Mouse (Mus musculus) MEL (cell line): Measurements from ENCODE around the gene Slc29a3. TPM values are rescaled to one million over a fixed set of nuclear protein-coding genes. Genes with fewer than 3 reads are reported as not detected.

Experiments
- DNase-seq: peaks from one replicate; pipeline ENCODE4 v3.0.0; 2011; ENCODE audit warnings: low read depth, low spot score
- H3K27ac ChIP-seq: 2 replicates; pipeline ENCODE4 v1.5.1; 2012; ENCODE audit warnings: low read depth, mild to moderate bottlenecking, control low read depth, low read length, moderate library complexity; ENCODE audit not compliant: control insufficient read depth
- H3K27me3 ChIP-seq, 2 experiments: fragments of 150-350 bp in 1 of 2; sonication (generic) in 1 of 2; 2 replicates each; pipeline ENCODE4 v1.6.1; 2012; ENCODE audit warnings: low read length in 2 of 2, mild to moderate bottlenecking in 2 of 2, improper control_type of control experiment in 1 of 2, moderate library complexity in 1 of 2; ENCODE audit not compliant: insufficient read depth in 2 of 2, control insufficient read depth in 1 of 2
- H3K36me3 ChIP-seq, 2 experiments: 2 replicates each; pipeline ENCODE4 v1.6.1; 2012 to 2014; ENCODE audit warnings: low read length in 2 of 2, improper control_type of control experiment in 1 of 2, inconsistent platforms in 1 of 2, mild to moderate bottlenecking in 1 of 2; ENCODE audit not compliant: insufficient read depth in 2 of 2, control insufficient read depth in 1 of 2
- H3K4me1 ChIP-seq, 2 experiments: fragments of 150-350 bp in 1 of 2; sonication (generic) in 1 of 2; 2 replicates each; pipeline ENCODE4 v1.6.1; 2012; ENCODE audit warnings: low read length in 2 of 2, improper control_type of control experiment in 1 of 2, mild to moderate bottlenecking in 1 of 2; ENCODE audit not compliant: insufficient read depth in 2 of 2, control insufficient read depth in 1 of 2
- H3K4me3 ChIP-seq, 2 experiments: fragments of 150-350 bp in 1 of 2; sonication (generic) in 1 of 2; 2 replicates each; pipeline ENCODE4 v1.5.1; 2012; ENCODE audit warnings: low read depth in 2 of 2, low read length in 2 of 2, mild to moderate bottlenecking in 2 of 2, moderate library complexity in 2 of 2, control low read depth in 1 of 2, improper control_type of control experiment in 1 of 2; ENCODE audit not compliant: control insufficient read depth in 1 of 2, insufficient read depth in 1 of 2
- H3K79me2 ChIP-seq: 2 replicates; pipeline ENCODE4 v1.6.1; 2012; ENCODE audit warnings: mild to moderate bottlenecking, low read length, moderate library complexity; ENCODE audit not compliant: control insufficient read depth, poor library complexity, insufficient read depth
- H3K9ac ChIP-seq: 2 replicates; pipeline ENCODE4 v1.6.1; 2012; ENCODE audit warnings: low read depth, mild to moderate bottlenecking, control low read depth, low read length, moderate library complexity; ENCODE audit not compliant: control insufficient read depth, poor library complexity, severe bottlenecking
- H3K9me3 ChIP-seq: fragments of 150-350 bp; sonication (generic); replicated peaks from 2 replicates; pipeline ENCODE4 v1.6.1; 2012; ENCODE audit warnings: mild to moderate bottlenecking, low read length, improper control_type of control experiment, moderate library complexity; ENCODE audit not compliant: insufficient read depth
- BHLHE40 ChIP-seq: IDR thresholded peaks from 2 replicates; pipeline ENCODE4 v1.6.1; 2012; ENCODE audit warnings: low read depth, mild to moderate bottlenecking, inconsistent platforms, low read length, improper control_type of control experiment, borderline replicate concordance
- CHD1 ChIP-seq: IDR thresholded peaks from 2 replicates; pipeline ENCODE4 v1.6.1; 2012; ENCODE audit warnings: low read depth, mild to moderate bottlenecking, inconsistent platforms, low read length, improper control_type of control experiment
- CHD2 ChIP-seq: IDR thresholded peaks from 2 replicates; pipeline ENCODE4 v1.6.1; 2011; ENCODE audit warnings: low read length, improper control_type of control experiment
- CTCF ChIP-seq, 3 experiments: IDR thresholded peaks in 2 of 3; conservative IDR thresholded peaks in 1 of 3; 2 replicates each; pipeline ENCODE4 v1.5.1; 2011 to 2012; ENCODE audit warnings: low read length in 3 of 3, low read depth in 2 of 3, mild to moderate bottlenecking in 2 of 3, improper control_type of control experiment in 1 of 3, inconsistent platforms in 1 of 3, mixed read lengths in 1 of 3, moderate library complexity in 1 of 3; ENCODE audit not compliant: control insufficient read depth in 1 of 3, insufficient read depth in 1 of 3, poor library complexity in 1 of 3, severe bottlenecking in 1 of 3
- ELF1 ChIP-seq: IDR thresholded peaks from 2 replicates; pipeline ENCODE4 v1.6.1; 2014; ENCODE audit warnings: low read depth, mild to moderate bottlenecking, inconsistent platforms, low read length, improper control_type of control experiment, moderate library complexity
- EP300 ChIP-seq, 2 experiments: IDR thresholded peaks; 2 replicates each; pipeline ENCODE4 v1.6.1; 2011; ENCODE audit warnings: improper control_type of control experiment in 2 of 2, low read length in 2 of 2, low read depth in 1 of 2, mild to moderate bottlenecking in 1 of 2
- ETS1 ChIP-seq: IDR thresholded peaks from 2 replicates; pipeline ENCODE4 v1.6.1; 2012; ENCODE audit warnings: low read depth, mild to moderate bottlenecking, inconsistent platforms, low read length, improper control_type of control experiment, moderate library complexity
- GATA1 ChIP-seq: IDR thresholded peaks from 2 replicates; pipeline ENCODE4 v1.6.1; 2011; ENCODE audit warnings: low read depth, low read length, improper control_type of control experiment
- JUND ChIP-seq: IDR thresholded peaks from 2 replicates; pipeline ENCODE4 v1.6.1; 2011; ENCODE audit warnings: low read depth, mild to moderate bottlenecking, improper control_type of control experiment, low read length
- KAT2A ChIP-seq: conservative IDR thresholded peaks from 2 replicates; pipeline ENCODE4 v1.6.1; 2012; ENCODE audit warnings: low read depth, low read length, improper control_type of control experiment, inconsistent platforms
- MAFK ChIP-seq: IDR thresholded peaks from 2 replicates; pipeline ENCODE4 v1.6.1; 2011; ENCODE audit warnings: low read depth, mild to moderate bottlenecking, low read length, improper control_type of control experiment, borderline replicate concordance
- MAZ ChIP-seq: IDR thresholded peaks from 2 replicates; pipeline ENCODE4 v1.6.1; 2012; ENCODE audit warnings: low read depth, mild to moderate bottlenecking, inconsistent platforms, low read length, improper control_type of control experiment
- MYC ChIP-seq: IDR thresholded peaks from 2 replicates; pipeline ENCODE4 v1.6.1; 2011; ENCODE audit warnings: low read depth, mild to moderate bottlenecking, low read length, improper control_type of control experiment, moderate library complexity
- NELFE ChIP-seq: IDR thresholded peaks from 2 replicates; pipeline ENCODE4 v1.6.1; 2011; ENCODE audit warnings: low read depth, low read length, improper control_type of control experiment
- POLR2A ChIP-seq, 2 experiments: IDR thresholded peaks; 2 replicates each; pipeline ENCODE4 v1.6.1; 2011 to 2012; ENCODE audit warnings: low read length in 2 of 2, mild to moderate bottlenecking in 2 of 2, control low read depth in 1 of 2, improper control_type of control experiment in 1 of 2, low read depth in 1 of 2, moderate library complexity in 1 of 2; ENCODE audit not compliant: control insufficient read depth in 1 of 2, insufficient read depth in 1 of 2, poor library complexity in 1 of 2
- POLR2AphosphoS5 ChIP-seq: IDR thresholded peaks from 2 replicates; pipeline ENCODE4 v1.6.1; 2012; ENCODE audit warnings: low read depth, borderline replicate concordance, mild to moderate bottlenecking, inconsistent platforms, low read length, moderate library complexity, mixed read lengths
- RAD21 ChIP-seq: IDR thresholded peaks from 2 replicates; pipeline ENCODE4 v1.6.1; 2011; ENCODE audit warnings: mild to moderate bottlenecking, low read depth, low read length, improper control_type of control experiment
- SIN3A ChIP-seq: IDR thresholded peaks from 2 replicates; pipeline ENCODE4 v1.6.1; 2012; ENCODE audit warnings: low read length, improper control_type of control experiment, inconsistent platforms
- SMC3 ChIP-seq: IDR thresholded peaks from 2 replicates; pipeline ENCODE4 v1.6.1; 2011; ENCODE audit warnings: low read depth, low read length, improper control_type of control experiment
- TAL1 ChIP-seq: IDR thresholded peaks from 2 replicates; pipeline ENCODE4 v1.6.1; 2012; ENCODE audit warnings: mild to moderate bottlenecking, inconsistent platforms, low read length, moderate library complexity, mixed read lengths
- TBP ChIP-seq: IDR thresholded peaks from 2 replicates; pipeline ENCODE4 v1.8.0; 2011; ENCODE audit warnings: low read depth, low read length, improper control_type of control experiment
- TCF12 ChIP-seq: IDR thresholded peaks from 2 replicates; pipeline ENCODE4 v1.6.1; 2014; ENCODE audit warnings: low read depth, mild to moderate bottlenecking, inconsistent platforms, low read length, improper control_type of control experiment, moderate library complexity
- UBTF ChIP-seq: IDR thresholded peaks from 2 replicates; pipeline ENCODE4 v1.6.1; 2012; ENCODE audit warnings: low read depth, mild to moderate bottlenecking, inconsistent platforms, low read length, improper control_type of control experiment, moderate library complexity, borderline replicate concordance; ENCODE audit not compliant: insufficient read depth
- USF1 ChIP-seq: IDR thresholded peaks from 2 replicates; pipeline ENCODE4 v1.6.1; 2014; ENCODE audit warnings: low read depth, mild to moderate bottlenecking, inconsistent platforms, low read length, improper control_type of control experiment, moderate library complexity
- USF2 ChIP-seq, 2 experiments: IDR thresholded peaks; 2 replicates each; pipeline ENCODE4 v1.6.1; 2011 to 2012; ENCODE audit warnings: improper control_type of control experiment in 2 of 2, low read length in 2 of 2, borderline replicate concordance in 1 of 2, inconsistent platforms in 1 of 2, low read depth in 1 of 2, mild to moderate bottlenecking in 1 of 2; ENCODE audit not compliant: insufficient read depth in 1 of 2
- ZC3H11A ChIP-seq: IDR thresholded peaks from 2 replicates; pipeline ENCODE4 v1.6.1; 2012; ENCODE audit warnings: low read depth, mild to moderate bottlenecking, inconsistent platforms, low read length, improper control_type of control experiment
- ZMIZ1 ChIP-seq: IDR thresholded peaks from 2 replicates; pipeline ENCODE4 v1.6.1; 2012; ENCODE audit warnings: low read depth, mild to moderate bottlenecking, inconsistent platforms, low read length, improper control_type of control experiment, moderate library complexity
- ZNF384 ChIP-seq: IDR thresholded peaks from 2 replicates; pipeline ENCODE4 v1.6.1; 2012; ENCODE audit warnings: low read depth, mild to moderate bottlenecking, inconsistent platforms, low read length, improper control_type of control experiment
- polyA plus RNA-seq, 2 experiments: library from polyadenylated mRNA; stranded (reverse) in 1 of 2; unstranded in 1 of 2; fragments of >175 nt in 1 of 2; fragments of >200 nt in 1 of 2; gene quantifications; 2 replicates each; pipeline versions ENCODE4 v1.2.1 to v1.2.4; 2012; ENCODE audit warnings: low replicate concordance in 2 of 2, low read depth in 1 of 2; ENCODE audit not compliant: insufficient read length in 2 of 2, insufficient read depth in 1 of 2, missing spikeins in 1 of 2
- total RNA-seq: library from RNA; depleted of rRNA; stranded (reverse); fragments of 300-350 nt; gene quantifications from 2 replicates; pipeline ENCODE4 v1.2.3, GENCODE M21; 2012

The Slc29a3 gene
- total and polyA plus RNA-seq, 3 experiments: 2.4 to 46.0 (median 7.7) TPM

GRCm38 (mm10) chr10:60687011-60687776 is 65.4 kb downstream of the Slc29a3 start:
- no peak for TF ChIP-seq MAZ
- TF ChIP-seq MAFK: no peak
- no peak for TF ChIP-seq USF2 (IDR thresholded peaks at IDR 0.05; ENCODE audit: borderline replicate concordance in 1 of 2, insufficient read depth in 1 of 2, low read depth in 1 of 2, low read length in 2 of 2)
- TF ChIP-seq CTCF (IDR thresholded peaks at IDR 0.05 in 2 of 3, conservative IDR thresholded peaks at IDR 0.05 in 1 of 3; ENCODE audit: control insufficient read depth in 1 of 3, insufficient read depth in 1 of 3, low read depth in 2 of 3, low read length in 3 of 3, poor library complexity in 1 of 3, severe bottlenecking in 1 of 3): no peak
- no peak for TF ChIP-seq CHD1
- TF ChIP-seq MYC: no peak
- TF ChIP-seq TBP: no peak
- no peak for TF ChIP-seq SIN3A
- TF ChIP-seq ETS1: no peak
- TF ChIP-seq TAL1: no peak
- no peak for TF ChIP-seq POLR2AphosphoS5
- TF ChIP-seq EP300 (IDR thresholded peaks at IDR 0.05; ENCODE audit: low read depth in 1 of 2, low read length in 2 of 2): no peak
- no peak for TF ChIP-seq BHLHE40
- TF ChIP-seq TCF12: no peak
- TF ChIP-seq JUND: no peak
- no peak for TF ChIP-seq NELFE
- no peak for TF ChIP-seq SMC3
- no peak for TF ChIP-seq KAT2A
- Histone ChIP-seq H3K36me3 (no peaks in the 10 kb centered on the region), H3K27me3 (no peaks in the 10 kb centered on the region), H3K79me2 (no peaks in the 10 kb centered on the region), H3K9me3 (no peaks in the 10 kb centered on the region), H3K4me3 (no peak overlapping the region), H3K27ac (no peak overlapping the region), H3K9ac (no peak overlapping the region), H3K4me1 (no peaks in the 10 kb centered on the region)
- no peak for DNase-seq

DNA sequence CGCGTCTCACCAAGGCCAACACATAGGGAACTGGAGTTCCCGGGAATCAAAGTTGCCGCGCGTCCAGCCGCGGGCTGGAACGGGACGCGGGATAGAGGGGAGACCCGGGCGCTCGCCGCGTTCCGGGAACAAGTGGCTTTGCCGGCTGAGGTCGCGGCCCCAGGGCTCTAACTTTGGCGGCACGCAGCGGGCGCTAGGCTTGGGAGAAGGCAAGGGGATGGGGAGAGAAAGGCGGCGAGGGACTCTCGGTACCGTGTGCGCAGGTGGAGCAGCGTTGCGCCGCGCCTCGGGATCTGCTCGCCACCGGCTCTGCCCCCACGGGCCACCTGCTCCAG is 66.0 kb downstream of the Slc29a3 start:
- DNase-seq: no peak
- no peak overlapping the region for H3K9ac ChIP-seq

More for the DNA sequence above, 66.0 kb downstream of the Slc29a3 start:
- no peak overlapping the region for H3K4me3 ChIP-seq
- H3K4me1 ChIP-seq: no peaks in the 10 kb centered on the region
- H3K79me2 ChIP-seq: no peaks in the 10 kb centered on the region
- no peaks in the 10 kb centered on the region for H3K27me3 ChIP-seq
- H3K9me3 ChIP-seq: no peaks in the 10 kb centered on the region
- TF ChIP-seq ELF1 (no peak), MAFK (no peak), GATA1 (no peak), BHLHE40 (no peak), CHD2 (no peak), RAD21 (no peak), POLR2A (IDR thresholded peaks at IDR 0.05; ENCODE audit: control insufficient read depth in 1 of 2, insufficient read depth in 1 of 2, low read depth in 1 of 2, low read length in 2 of 2, poor library complexity in 1 of 2) (no peak), USF1 (no peak), ZMIZ1 (no peak), SMC3 (no peak), CTCF (IDR thresholded peaks at IDR 0.05 in 2 of 3, conservative IDR thresholded peaks at IDR 0.05 in 1 of 3; ENCODE audit: control insufficient read depth in 1 of 3, insufficient read depth in 1 of 3, low read depth in 2 of 3, low read length in 3 of 3, poor library complexity in 1 of 3, severe bottlenecking in 1 of 3) (no peak), CHD1 (no peak), ZNF384 (no peak), MAZ (no peak), ETS1 (no peak), ZC3H11A (no peak), TCF12 (no peak), UBTF (no peak)
- H3K36me3 ChIP-seq: no peaks in the 10 kb centered on the region
- no peak overlapping the region for H3K27ac ChIP-seq
